Mouse (Mus musculus) bone marrow macrophage, adult 2 months (primary cell): ENCODE measurements around the gene Cldn15. TPM values are rescaled to one million over a fixed set of nuclear protein-coding genes. Genes with fewer than 3 reads are reported as not detected.
"Not testable (repeated sequence)": the region's sequence is repeated elsewhere in the genome, so short reads cannot be mapped to it uniquely, and the experiment has no call there.

Experiments
- H3K27ac ChIP-seq: 2 replicates; pipeline ENCODE4 v1.5.1; 2012; ENCODE audit warnings: low read depth, low read length; ENCODE audit not compliant: insufficient read depth
- H3K4me1 ChIP-seq: 2 replicates; pipeline ENCODE4 v1.6.1; 2012; ENCODE audit warnings: low read length; ENCODE audit not compliant: control insufficient read depth, insufficient read depth
- H3K4me3 ChIP-seq: 2 replicates; pipeline ENCODE4 v1.5.1; 2012; ENCODE audit warnings: mild to moderate bottlenecking, low read length, moderate library complexity; ENCODE audit not compliant: insufficient read depth
- CTCF ChIP-seq: IDR thresholded peaks from 2 replicates; pipeline ENCODE4 v1.5.1; 2012; ENCODE audit warnings: low read depth, mild to moderate bottlenecking, low read length, moderate library complexity
- POLR2A ChIP-seq: IDR thresholded peaks from 2 replicates; pipeline ENCODE4 v1.6.1; 2012; ENCODE audit warnings: mild to moderate bottlenecking, low read depth, low read length, borderline replicate concordance
- polyA plus RNA-seq: library from polyadenylated mRNA; stranded (reverse); fragments of >200 nt; gene quantifications from 2 replicates; pipeline ENCODE4 v1.2.4, GENCODE M21; 2012; ENCODE audit not compliant: missing spikeins, insufficient read depth, insufficient read length

Cldn15 gene
- polyA plus RNA-seq, 1 experiment = not detected

DNA sequence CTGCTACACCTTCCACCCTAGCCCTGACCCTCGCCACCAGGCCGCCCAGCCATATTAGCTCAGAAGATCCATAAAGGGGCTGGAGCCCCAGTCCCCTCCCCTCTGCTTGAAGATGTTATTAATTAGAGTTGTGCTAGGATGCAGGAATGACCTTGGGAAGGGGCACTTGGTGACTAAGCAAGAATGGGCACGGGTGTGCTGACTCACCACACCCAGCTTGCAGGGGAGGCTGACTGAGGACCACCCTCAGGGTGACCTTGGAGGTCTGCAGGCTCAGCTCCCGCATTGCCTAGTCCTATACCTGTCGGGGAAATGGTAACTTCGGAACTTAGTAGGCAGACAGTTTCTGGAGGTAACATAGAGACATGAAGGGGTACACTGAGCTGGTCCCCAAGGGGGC, 32.5 kb upstream of the Cldn15 start:
- Histone ChIP-seq H3K4me3 (no peak overlapping the region), H3K4me1 (no peaks in the 10 kb centered on the region), H3K27ac (no peak overlapping the region)
- TF ChIP-seq POLR2A (no peak), CTCF (no peak)

DNA sequence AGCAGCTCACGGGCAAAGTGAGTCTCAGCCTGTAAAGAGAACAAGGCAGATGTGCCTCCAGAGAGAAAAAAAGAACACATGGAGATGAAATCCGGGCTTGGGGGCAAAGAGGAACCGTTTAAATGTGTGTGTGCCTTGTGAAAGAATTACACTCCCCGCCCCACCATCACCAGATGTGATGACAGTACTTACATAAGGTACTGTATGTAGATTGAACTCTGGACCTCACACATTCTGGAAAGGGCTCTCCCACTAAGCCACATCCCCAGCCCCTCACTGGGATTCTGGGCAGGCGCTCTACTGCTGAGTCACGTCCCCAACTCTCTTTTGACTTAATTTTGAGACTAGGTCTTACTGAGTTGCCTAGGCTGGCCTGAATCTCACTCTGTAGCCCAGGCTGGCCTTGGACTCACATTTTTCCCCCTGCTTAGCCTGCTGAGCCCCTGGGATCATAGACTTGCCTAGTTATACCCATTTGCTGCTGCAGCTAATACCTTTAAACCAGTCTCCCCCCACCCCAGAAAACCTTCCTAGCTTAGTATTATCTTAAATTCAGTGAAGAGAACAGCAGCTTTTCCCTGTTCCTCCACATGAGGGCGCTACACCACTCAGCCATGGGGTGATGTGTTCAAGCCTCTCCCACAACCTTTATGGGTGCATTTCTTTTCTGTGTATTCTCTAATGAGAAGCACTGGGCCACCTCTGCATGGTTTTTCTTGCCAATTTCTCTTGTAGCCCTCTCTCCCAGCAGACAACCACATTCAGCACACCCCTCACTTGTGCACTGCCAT, 30.3 kb upstream of the Cldn15 start:
- Histone ChIP-seq H3K4me3 (no peak overlapping the region), H3K27ac (no peak overlapping the region), H3K4me1 (no peaks in the 10 kb centered on the region)
- no peak for TF ChIP-seq POLR2A
- peak; percentile 46; the same call in 1 of the 2 replicates for TF ChIP-seq CTCF

DNA sequence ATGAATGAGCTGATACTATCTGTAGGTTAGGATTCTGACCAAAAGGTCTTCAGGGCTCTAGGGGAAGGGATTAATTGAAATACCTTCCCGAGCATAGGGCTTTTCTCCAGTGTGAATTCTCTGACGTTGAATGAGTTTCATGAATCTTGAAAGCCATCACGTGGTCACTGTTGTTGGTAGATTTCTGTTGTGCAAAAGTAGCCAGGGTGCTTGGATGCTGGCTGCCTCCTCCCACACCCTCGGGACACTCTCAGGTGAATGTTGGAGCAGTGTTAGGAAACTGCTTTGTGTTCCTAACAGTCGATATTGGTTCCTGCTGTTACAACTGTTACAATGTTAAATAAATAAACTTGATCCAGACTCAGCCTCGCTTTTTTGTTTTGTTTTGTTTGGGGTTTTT, 29.7 kb upstream of the Cldn15 start:
- no peak overlapping the region for H3K4me3 ChIP-seq
- H3K27ac ChIP-seq = no peak overlapping the region
- no peak for TF ChIP-seq POLR2A
- no peak for TF ChIP-seq CTCF
- no peaks in the 10 kb centered on the region for H3K4me1 ChIP-seq

DNA sequence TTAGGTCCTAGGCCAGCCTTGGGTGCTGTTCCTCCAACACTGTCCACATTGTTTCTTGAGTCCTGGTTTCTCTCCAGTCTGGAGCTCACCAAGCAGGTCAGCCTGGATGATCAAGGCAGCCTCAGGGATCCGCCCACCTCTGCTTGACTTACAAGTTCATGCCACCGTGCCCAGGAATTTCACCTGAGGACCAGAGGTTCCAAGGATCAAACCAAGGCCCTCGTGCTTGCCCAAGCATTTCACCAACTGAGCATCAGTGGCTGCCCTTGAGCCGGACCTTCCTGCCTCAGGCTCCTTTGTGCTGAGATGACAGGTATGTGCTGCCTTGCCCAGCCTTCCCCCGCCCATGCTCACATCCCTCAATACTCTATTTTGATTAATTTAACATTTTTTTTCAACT, 28.8 kb upstream of the Cldn15 start:
- Histone ChIP-seq H3K4me3 (no peak overlapping the region), H3K4me1 (no peaks in the 10 kb centered on the region), H3K27ac (no peak overlapping the region)
- TF ChIP-seq POLR2A (no peak), CTCF (no peak)

DNA sequence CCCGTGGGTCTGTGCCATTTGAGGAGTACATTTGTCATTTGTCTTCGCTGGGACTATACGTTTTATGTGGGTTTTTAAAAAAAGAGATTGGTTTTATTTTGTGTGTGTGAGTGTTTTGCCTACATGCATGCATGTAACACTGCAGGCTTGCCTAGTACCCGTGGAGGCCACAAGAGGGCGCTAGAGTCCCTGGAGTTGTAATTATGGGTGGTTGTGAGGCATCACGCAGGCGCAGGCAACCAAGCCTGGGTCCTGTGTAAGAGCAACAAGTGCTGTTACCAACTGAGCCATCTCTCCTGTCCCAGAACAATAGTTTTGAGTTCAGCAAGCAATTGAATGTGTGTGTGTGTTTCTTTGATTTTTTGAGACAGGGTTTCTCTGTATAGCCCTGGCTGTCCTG, 27.1 kb upstream of the Cldn15 start:
- TF ChIP-seq CTCF = peak; percentile 34
- TF ChIP-seq POLR2A = no peak
- Histone ChIP-seq H3K4me3 (no peak overlapping the region), H3K4me1 (no peaks in the 10 kb centered on the region), H3K27ac (no peak overlapping the region)

DNA sequence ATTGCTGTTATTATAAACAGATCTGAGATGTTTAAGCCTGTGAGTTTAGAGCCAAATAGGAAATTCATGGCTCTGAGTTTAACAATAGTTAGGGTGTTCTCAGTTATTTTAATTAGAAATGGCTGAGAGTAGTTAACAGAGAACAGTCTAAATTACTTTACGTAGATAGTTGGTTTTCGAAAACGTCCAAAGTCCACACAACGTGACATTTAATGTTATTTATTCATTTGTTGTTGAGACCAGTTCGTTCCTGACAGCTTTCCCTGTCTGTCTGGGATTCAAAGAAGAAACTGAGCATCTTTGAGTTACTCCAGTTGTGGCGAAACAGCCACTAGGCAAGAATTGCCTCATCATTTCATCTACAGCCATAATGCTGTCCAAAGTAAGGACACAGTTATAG, 26.4 kb upstream of the Cldn15 start:
- not testable (repeated sequence) for H3K4me3 ChIP-seq, H3K27ac ChIP-seq, H3K4me1 ChIP-seq

DNA sequence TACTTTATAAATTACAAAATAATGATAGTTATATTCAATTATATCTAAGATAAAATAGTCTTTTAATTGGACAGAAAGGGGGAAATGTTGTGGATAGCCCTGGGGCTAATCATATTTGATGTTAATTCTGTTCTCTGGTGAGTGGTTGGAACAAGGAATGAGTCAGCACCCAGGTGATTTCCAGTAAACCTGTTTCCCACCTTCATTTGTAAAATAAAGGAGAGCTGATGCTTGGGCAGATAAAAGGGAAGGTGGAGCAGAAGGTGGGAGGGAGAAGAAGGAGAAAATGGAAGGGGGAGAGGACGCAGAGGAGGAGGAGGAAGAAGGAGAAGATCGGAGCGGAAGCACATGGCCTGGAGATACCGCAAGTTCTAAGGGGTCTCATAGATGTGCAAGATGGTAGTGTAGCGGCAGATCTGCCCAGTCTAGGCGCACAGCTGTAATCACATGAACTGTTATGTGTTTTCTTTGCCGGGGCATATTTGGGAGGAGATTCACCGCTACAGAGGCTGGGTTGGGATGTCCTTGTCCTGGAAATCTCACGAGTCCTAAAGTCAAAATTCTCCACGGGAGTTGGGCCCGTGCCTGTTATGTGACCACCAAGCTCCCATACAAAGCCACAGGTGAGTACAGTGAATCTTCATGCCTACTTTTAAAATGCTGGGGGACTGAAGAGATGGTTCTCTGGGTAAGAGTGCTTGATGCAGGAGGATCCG, 25.4 kb upstream of the Cldn15 start:
- no peak overlapping the region for H3K27ac ChIP-seq
- no peaks in the 10 kb centered on the region for H3K4me1 ChIP-seq
- H3K4me3 ChIP-seq = no peak overlapping the region
- TF ChIP-seq POLR2A = no peak
- no peak for TF ChIP-seq CTCF

DNA sequence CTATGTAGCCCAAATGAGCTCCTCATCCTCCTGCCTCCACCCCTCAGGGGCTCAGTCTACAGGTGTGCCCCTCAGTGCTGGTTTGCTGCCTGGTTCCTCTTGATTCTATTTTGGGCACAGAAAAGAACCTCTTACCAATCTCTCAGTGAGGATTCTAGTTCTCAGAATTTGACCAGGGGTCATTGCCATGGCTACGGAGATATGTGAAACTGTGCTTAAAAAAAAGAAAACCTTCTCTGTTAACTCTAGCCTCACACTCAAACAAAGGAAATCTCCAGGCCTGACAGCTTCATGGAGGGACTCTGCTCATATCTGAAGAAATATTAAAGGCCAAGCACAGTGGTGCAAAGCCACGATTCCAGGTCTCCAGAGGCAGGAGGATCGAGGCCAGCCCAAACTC, 23.6 kb upstream of the Cldn15 start:
- Histone ChIP-seq H3K27ac (no peak overlapping the region), H3K4me1 (no peaks in the 10 kb centered on the region), H3K4me3 (no peak overlapping the region)
- TF ChIP-seq POLR2A = no peak
- TF ChIP-seq CTCF = no peak

DNA sequence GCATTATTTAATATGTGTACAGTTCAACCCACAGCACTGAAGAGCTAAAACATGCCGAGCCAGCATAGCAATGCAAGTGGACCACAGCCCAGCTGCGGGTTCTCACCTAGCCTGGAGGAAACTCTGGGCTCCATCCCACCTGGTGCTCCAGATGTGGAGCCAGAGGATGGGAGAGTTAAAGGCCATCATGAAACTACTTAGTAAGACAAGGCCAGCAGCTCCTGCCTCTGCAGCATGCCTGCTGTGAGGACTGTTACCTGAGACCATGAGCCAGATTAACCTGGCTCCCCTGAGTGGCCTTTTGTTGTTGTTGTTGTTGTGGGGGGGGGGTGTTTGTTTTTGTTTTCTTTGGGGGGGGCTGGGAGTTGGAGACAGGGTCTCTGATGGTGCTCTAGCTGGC, 23.0 kb upstream of the Cldn15 start:
- Histone ChIP-seq H3K4me1 (no peaks in the 10 kb centered on the region), H3K27ac (no peak overlapping the region), H3K4me3 (no peak overlapping the region)
- TF ChIP-seq POLR2A = no peak

DNA sequence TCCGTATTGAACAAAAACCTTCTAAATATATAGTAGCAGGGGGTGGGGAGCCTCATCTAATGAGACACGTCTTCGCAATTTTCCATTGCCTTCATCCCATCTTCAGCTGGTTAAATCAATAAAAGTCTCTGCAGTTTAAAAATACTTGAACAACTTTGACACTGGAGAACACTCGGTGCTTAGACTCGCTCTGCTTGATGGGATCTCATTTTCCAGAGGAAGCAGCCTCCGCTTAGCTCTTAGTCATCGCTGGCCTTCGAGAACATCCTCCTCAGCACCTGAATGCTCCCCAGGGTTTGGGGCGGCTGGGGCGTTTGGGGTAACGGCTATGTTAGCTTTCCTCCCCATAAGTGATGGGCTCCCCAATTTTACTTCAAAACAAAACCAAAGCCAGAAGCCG, 21.3 kb upstream of the Cldn15 start:
- TF ChIP-seq POLR2A = no peak
- no peak for TF ChIP-seq CTCF
- H3K4me1 ChIP-seq = peaks cover 3% of the 10 kb centered on the region; the same call in 1 of the 2 replicates
- no peak overlapping the region for H3K4me3 ChIP-seq
- no peak overlapping the region for H3K27ac ChIP-seq

DNA sequence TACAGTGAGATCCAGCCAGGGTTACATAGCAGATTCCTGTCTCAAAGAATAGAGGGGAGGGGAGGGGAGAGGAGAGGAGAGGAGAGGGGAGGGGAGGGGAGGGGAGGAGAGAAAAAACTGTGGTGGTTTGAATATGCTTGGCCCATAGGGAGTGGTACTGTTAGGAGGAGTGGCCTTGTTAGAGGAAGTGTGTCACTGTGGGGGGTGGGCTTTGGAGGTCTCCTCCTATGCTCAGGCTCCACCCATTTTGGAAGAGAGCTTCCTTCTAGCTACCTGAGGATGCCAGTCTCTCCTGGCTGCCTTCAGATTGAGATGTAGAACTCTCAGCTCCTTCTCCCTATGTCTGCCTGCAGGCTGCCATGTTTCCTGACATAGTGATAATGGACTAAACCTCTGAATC, 18.5 kb upstream of the Cldn15 start:
- TF ChIP-seq POLR2A (no peak), CTCF (no peak)
- Histone ChIP-seq H3K27ac (no peak overlapping the region), H3K4me1 (peaks cover 6% of the 10 kb centered on the region), H3K4me3 (no peak overlapping the region)

DNA sequence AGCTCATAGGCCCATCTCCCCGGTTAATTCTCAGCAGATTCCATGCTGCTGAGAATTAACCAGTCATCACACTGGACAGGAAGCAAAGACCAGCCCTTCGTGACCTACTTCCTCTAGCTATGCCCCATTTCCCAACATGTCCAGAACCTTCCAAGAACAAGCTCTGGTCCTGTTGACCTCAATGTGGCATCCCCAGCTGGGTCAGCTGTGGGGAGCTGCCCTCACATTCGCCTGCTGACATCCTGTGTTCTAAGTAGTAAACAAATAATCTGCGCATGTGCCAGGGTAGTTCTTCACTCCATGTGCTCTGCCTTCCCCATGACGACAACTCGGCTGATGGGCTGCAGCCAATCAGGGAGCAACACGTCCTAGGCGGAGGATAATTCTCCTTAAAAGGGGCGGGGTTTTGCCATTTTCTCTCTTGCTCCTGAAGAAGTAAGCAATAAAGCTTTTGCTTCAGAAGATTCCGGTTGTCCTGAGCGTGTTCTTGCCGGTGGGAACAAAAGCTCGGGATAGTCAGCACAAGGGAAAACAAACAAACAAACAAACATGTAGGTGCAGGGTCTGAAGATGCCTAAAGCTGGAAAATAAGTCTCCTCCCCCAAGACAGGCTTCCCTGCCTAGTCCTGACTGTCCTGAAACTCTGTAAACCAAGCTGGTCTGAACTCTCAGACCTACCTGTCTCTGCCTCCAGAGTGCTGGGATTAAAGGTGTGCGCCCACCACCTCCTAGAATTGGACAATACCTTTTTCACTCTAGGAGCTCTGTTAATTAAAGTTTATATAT, 16.7 kb upstream of the Cldn15 start:
- peaks cover 12% of the 10 kb centered on the region for H3K4me1 ChIP-seq
- not testable (repeated sequence) for H3K27ac ChIP-seq, H3K4me3 ChIP-seq
